Mouse (Mus musculus): Measurements from ENCODE around the gene Casz1. TPM values are rescaled to one million over a fixed set of nuclear protein-coding genes. Genes with fewer than 3 reads are reported as not detected.

Gene Casz1
- polyA plus RNA-seq, 3 experiments from 2014 or later = 0.58 to 1.8 (median 0.80) TPM

DNA sequence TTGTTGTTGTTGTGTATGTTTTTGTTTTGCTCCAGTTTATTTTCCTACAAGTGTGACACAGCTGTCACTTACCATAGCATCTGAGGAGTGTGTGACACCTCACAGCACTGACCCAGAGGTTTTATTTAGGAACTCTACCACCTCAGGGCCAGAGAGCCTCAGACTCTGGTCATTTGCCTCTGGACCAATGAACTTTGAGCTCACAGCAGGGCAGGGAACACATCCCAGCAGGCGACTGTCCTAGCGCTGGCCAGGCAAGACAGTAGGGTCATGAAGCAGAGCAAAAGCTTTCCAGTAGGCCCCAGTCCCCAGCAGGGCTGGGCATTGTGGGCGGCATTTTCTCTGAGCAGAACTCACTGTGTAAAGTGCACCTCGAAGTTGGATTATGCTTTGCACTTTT is 1.2 kb upstream of the Casz1 start:
- no peak for ATAC-seq

DNA sequence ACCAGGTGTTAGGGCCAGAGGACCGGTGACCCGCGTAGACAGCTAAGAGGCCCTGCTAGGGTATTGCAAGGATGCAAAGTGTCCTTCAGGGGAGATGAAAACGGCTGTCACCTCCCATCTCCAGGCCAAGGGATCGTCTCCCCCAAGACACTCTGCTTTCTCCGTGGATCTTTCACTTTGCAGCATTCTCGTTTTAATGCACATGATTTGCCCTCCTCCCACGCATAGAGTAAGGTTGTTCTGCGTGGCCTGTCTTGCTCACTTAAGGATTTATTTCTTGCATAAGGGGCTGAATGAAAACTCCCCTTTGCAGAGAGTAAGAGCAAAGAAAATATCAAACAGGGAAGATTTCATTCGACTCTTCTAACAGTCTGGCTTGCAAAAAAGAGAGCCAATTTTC is 593 bp upstream of the Casz1 start:
- ATAC-seq = no peak

DNA sequence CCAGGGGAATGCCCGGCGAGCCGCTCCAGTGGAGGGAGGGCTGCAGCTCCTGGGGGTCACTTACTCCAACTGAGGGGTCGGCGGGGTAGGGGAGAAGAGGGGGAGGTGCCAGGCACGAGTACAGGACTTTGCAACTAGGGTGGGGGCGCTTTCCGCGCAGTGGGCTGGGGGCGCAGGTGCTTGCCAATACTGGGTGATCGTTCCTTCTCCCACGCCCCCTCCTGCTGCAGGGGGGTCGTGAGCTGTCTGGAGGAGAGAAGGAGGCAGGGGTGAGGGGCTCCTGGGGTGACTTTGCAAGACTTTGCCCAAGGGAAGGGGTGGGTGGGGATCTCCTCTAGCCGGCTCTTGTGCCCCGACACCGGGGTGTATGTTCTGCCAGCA is 541 bp downstream of the Casz1 start:
- ATAC-seq = no peak

DNA sequence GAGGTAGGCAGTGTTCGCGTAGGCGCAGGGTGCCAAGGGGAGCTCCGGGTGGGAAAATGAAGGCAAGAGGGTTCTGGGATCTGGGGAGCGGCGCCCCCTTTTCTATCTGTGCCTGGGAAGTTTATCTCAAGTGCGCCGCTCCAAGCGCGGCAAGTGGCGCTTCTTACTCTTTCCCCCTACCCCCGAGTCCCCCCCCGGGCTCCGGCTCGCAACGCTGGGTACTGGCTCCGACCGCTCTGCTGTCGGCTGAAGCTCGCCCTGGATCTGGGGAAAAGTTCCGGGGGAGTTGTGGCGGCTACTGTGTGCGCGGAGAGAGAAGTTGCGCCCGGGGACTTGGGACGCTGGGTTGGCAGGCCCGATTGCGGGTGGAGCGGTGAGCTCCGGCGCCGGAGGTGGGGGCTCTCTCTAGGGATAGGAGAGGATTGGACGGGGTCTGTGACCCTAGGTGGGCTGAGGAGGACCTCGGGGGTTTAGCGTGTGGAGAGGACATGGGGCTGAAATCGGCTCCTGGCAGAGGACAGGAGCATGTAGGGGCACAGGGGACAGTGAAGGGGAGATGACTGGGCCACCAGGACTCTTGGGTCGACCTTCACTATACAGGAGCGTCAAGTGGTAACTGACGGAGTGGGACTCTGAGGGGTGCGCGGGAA is 1.1 kb downstream of the Casz1 start:
- no peak for ATAC-seq

DNA sequence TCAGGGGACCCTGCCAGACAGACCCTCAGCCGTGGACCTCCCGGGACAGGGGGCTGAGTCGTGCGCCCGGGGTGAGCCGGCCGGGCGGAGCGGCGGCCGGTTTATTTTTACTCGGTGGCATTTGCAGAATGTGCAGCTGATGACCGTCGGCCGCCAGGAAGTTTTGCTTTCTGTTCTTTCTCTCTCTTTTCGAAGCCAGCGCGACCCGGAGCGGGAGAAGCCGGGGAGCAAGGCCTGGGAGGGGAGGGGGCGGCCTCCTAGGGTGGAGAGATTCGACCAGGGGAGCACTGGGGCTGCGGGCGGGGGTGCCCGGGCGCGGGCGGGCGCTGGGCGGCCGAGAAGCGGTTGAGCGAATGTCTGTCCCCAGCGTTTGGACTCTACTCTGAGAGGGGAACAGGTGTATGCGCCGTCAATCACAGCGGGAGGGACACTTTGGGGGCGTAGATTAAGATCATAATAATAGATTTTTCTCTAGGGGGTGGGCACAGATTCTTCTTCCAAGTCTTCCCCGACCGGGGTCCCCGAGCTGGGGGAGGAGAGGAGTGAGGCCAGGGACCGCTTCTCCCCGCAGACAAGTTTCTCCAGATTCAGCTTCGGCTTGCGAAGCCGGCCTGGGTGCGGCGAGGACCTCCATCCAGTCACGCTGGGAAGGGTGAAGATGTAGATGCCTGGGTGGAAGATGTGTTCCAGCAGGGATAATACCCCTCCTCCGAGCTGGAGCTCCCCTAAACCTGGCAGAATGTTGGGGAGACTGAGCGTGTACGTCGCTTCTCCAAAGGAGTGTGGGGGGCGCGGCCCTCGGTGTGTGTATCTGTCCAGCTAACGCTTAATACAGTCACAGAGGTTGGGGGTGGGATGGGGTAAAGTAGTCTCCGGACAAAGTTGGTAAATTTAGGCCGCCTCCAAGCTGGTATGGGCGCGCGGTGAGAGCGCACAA is 1.9 kb downstream of the Casz1 start:
- no peak for ATAC-seq

DNA sequence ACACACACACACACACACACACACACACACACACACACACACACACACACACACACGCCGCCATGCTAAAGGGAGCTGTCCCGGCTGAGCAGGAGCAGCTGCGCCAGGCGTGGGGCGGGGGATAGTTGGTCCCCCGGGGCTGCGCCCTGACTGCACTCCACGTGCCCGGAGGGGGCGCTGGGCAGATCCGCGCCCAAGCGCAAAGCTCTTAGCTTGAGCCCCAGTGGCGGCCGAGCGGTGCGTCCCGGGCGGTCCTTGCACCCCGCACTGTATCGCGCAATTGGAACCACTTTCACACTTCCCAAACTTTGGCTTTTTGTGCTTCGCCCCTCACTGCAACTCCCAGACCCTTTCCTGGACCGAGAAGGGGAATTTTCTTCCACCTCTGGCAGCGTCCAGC is 2.6 kb downstream of the Casz1 start:
- ATAC-seq = no peak

DNA sequence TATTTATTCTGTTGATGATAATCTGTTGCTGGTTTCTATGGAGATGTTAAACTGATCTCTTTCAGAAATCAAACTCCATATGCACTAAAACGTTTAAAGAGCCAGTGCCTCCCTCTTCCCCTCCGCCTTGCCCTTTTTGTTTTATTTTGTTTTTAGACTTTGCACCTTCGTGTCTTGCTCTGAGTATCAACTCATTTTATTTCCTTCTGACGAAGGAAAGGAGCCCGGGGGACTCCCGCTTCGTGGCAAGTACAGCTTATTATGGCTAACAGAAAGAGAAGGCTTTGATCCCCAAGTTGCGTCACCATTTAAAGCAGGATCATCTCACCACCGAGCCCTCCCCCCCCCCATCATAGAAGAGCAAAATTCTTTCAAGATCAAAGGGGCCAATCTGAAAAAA is 3.2 kb downstream of the Casz1 start:
- no peak for ATAC-seq

DNA sequence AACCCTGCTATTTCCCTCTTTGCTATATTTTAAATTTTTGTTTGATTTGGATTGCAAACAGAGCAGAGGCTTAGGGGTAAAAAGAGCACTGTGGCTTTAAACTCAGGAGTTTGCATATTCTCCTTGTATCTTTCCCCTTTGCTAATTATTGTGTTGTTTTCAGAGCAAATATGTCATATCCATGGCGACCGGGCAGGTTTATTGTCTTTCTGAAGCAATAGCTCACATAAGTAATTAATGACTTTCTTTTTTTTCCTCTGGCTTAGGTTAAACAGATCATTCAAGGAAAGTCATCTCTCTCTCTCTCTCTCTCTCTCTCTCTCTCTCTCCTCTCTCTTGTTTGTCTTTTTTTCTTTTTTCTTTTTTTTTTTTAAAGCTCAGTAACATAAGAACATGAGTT is 4.6 kb downstream of the Casz1 start:
- no peak for ATAC-seq

DNA sequence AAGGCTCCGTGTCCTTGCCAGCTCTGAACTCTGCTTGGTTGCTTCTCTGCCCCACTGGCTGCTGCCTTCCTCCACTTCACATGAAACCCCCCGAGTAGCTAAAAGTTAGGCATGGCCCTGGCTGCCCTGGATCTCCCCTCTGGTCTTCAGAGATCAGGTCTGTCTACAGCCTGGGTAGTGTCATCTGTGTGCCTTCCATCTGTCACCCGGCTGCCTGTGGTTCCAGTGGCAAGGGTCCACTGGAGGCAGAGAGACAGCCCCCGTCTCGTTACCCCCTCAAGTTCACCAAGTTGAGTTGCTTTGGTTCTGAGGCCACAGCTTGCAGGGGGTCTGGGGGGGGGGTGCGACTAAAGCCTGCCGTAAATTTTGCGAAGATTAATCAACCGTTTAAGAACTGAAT is 6.5 kb downstream of the Casz1 start:
- ATAC-seq = no peak

DNA sequence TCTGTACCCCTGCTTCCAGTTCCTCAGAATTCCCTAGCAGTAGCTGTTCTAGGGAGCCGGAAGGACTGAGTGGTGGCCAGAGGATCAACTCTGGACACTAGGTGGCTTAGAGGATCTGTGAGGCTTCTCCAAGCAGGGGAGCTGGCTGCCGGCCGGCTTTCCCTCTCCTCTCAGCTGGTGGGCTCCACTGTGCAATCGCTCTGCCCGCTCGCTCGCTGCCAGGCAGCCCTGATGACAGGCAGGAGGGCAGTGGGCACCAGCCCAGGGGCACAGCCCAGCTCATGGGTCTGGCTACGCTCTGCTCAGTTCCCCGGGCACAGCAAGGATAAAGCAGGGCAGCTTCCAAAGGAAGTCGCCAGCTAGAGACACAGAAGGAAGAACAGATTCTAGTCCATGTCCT is 7.7 kb downstream of the Casz1 start:
- ATAC-seq = no peak

DNA sequence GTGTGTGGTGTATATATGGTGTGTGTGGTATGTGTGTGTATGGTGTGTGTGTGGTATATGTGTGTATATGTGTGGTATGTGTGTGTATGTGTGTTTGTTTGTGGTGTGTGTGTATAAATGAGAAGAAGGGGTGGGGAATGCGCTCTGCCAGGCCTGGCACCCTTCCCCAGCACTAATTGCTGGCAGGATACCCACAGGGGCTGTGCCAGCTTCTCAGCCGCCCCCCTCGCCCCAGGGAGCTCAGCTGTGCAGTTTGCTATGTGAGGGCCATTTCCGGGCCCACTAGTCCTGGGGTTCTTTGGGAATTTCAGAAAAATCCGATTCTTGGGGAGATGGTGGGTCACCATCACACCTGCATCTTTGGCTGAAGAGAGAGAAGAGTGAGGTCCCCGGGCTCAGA is 9.0 kb downstream of the Casz1 start:
- no peak for ATAC-seq

DNA sequence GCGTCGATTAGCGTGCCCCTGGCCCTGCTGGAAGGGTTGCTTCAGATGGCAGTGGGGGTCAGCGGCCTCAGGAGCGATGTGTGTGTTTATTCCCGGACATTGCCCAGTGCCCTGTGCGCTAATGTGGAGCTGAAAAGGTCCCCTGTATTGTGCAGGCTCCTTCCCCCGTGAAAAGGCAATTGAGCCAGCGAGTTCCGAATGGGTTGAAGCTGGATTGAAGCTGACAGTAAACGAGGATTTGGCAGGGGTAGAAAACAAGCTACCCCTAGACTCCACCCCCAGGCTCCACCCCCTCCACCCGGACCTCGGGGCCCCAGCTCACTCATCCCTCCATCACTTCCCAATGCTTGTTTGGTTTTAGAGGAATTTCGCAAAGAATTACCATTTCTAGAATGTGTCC is 12.3 kb downstream of the Casz1 start:
- no peak for ATAC-seq

DNA sequence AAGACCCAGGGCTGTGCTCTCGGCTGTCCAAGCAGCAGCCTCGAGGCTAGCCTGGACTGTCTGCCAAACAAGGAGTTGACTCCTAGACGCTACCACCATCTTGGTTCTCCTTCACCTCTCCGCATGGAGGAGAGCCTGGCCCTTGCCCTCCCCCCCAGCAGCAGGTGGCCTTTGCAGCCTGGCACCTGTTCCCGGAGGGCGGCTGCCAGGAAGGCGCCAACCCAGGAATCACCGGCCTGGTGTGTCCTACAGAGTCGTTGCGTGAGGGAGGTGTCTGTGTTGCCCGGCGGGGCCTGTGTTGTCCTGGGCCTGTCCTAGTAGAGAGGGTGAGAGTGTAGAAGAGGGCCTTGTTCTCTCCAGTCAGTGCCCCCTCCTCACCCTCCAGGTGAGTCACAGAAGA is 13.9 kb downstream of the Casz1 start:
- no peak for ATAC-seq

DNA sequence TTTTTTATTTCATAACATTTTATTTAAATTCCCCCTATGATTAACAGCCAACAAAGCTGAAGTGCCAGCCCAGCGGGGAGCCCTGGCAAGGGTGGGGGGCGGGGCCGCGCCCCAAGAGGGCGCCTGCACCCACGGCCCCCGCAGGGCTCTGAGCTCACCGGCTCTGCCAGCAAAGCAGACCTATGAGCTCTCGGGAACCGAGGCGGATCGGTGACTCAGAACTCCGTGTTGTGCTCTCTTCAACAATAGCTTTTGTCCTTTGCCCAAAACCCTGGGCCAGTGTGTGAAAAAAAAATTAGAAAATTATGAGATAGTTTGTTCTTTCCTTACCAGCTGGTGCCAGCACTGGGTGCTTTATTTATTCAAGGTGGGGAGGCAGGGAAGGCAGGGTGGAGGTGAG is 15.9 kb downstream of the Casz1 start:
- ATAC-seq = no peak

DNA sequence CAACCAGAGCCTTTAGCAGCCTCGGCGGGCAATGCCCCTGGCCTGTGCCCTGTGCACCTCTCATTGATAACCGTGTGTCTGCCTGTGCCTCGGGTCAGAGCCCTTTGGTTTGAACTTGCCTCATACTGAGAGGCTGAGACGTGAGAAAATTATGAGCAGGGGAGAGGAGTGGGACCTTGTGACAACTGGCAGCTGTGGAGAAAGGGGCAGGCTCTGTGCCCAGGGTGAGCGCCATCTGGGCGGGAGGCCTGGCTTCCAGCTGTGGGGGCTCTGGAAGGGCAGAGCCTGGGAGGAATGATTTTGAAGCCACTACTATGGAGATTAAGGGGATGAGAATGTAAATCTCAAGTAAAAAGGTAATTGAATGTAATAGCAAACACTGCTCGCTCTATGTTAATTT is 19.1 kb downstream of the Casz1 start:
- no peak for ATAC-seq

DNA sequence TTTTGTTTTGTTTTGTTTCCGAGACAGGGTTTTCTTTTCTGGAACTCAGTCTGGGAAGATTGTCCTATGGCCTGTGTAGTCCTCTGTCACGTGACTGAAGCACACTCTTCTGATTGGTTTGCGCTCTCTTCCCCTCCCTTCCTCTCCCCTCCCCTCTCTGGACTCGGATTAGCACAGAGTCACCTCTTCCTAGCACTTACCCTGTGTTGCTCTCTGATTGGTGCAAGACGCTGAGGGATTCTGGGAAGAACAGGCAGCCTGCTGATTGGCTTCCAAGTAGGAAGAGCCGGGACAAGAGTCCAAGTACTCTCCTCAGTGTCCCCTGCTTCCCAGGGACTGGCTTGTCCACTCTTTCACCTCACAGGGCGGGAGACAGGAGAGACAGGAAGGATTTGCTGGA is 26.1 kb downstream of the Casz1 start:
- no peak for ATAC-seq

DNA sequence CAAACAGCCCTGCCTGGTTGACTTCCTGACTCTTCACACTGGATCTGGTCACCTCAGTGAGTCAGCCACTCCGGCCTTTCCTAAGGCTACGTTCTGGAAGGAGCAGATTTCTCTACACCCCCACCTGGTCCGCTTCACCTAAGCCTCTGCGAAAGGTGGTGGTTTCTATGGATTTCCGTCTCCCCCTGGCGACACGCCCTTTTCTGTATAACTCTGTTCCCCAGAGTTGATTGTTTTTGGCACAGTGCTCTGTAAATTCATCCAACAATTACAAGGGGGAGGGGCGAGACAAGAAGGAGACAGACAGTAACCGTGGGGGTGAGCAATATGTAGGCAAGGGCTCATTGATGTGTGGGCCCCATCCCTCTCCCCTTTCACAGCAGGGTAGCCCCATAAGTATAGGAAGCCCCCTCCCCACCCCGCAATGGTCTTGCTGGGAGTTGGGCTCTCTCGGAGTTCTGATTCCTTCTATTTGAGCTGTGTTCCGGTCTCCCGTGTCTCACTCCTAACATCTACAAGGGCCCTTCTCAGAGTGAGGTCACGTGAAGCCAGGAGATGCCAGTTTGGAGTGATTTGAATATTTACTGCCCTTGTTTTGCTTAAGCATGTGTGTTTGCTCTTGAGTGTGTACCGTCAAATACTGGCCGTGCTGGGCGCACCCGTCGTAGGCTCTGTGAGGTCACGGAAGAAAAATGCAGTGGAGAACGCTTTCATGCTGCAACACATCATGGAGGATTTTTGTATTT is 29.2 kb downstream of the Casz1 start:
- no peak for ATAC-seq

DNA sequence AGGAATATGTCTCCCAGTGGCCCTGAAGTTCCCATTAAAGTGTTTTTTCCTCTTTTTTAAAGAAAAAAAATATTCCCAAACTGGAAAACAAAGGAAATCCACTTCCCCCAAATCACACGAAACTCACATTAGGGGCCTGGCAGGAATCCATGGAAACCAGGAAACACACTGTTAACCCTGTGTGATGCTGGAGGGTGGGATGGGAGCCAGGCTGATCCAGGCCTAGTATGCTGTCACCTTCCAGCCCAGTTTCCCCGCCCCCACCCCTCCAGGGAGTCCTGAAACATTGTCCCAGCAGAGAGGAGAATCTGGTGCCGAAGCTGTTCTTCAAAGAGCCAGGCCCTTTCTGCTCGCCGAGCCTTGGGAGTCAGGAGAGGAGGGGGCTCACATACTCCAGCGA is 32.2 kb downstream of the Casz1 start:
- ATAC-seq = no peak

DNA sequence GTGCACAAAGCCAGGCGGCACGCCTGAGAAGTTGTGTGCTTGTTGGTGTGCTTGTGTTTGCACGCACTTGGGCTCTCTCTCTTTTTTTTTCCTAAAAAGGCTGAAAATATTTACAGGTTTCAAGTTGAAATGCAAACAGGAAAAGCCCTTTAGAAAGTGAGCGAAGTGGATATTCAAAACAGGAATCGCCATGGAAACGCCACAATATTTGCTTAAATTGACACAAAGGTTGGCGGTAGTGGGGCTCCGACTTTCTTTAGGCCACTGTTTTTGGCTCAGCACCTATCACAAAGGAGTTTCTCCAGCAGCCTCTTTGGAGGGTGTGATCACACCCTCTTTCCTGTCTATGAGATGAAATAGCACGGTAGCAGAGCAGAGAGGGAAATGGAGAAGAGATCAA is 32.8 kb downstream of the Casz1 start:
- ATAC-seq = no peak

DNA sequence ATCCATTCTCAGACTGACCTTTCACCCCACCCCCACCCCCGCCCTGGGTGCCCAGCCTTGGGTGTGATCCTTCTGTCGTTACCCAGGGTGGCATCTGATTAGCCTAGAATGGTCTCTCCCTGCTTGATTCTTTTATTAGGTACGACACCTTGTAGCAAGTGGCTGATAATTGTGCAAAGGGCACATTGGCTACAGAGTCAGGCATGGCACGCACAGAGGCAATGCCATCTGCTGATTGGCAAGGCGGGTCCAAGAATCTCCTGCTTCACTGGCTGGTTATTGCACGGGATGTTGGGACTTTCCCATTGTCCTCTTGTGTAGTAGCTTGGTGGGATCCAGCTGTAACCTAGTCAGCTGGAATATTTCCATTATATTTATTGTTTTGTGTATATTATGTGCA is 33.4 kb downstream of the Casz1 start:
- no peak for ATAC-seq

DNA sequence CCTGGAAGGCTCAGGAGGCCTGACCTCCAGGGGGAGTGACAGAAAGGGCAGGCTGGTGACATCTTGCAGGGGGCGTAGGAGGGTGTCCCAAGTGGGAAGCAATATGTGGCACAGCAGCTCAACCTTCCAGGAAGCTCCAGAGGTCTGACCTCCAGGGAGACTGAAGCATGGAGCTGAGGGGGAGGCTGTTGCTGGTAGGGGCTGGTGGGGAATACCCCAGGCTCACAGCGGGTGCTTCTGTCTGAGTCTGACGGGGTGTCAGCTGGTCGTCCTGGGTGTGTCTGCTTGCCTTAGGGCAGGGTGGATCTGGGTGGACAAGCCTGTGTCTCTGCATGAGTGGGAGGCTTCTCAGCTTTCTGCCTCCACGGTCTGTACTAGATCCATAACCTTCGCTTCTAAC is 38.1 kb downstream of the Casz1 start:
- ATAC-seq = no peak

DNA sequence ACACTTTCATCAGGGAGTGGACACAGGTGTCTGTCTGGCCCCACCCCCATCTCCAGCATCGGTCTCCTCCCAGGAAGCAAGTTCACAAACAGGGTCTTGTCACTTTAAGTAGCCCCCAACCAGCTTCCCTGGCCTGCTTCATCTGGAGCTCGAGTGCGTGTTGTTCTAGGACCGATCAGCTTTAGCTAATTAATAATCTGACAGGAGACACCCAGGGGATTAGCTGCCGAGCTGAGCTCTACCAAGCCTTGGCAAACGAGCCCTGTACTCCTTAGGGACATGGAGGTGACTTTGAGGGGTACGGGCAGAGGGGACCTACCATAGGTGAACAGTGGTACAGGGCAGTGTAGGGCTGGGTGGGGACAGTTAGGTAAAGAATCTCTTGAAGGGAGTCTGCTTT is 40.7 kb downstream of the Casz1 start:
- no peak for ATAC-seq

DNA sequence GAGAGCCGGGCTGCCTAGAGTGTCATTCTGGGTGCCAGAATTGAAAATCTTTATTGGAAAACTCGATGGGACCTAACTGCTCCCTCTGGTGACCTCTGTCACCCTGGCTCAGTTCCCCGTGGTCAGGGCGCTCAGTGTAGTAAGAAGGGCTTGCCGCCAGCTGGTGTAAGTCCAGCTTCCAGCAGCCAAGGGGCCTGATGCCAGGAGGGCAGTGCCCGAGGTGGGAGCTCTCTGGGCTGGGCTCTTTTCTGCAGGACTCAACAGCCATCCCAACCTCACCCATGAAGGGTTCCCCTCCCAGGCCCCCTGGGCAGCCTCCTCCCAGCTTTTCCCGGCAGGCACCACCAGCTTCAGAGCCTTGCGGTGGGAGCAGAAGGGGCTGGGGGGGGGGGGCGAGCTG is 42.0 kb downstream of the Casz1 start:
- no peak for ATAC-seq

DNA sequence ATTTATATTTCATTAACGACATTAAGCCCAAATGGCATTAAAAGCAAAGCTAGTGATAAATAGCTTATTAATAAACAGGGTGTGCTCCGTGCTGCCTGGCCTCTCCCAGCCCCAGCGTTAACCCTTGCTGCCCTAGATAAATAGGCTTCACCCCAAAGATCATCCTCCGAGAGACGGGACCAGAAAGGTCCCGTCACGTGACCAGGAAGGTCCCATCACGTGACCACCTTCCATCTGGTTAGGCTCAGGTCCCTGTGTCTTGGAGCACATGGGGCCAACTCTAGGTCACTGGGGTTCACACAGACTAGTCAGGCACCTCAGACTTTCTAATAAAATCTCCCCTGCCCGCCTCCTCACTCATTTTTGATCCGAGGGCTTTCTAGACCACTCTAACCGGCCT is 42.5 kb downstream of the Casz1 start:
- no peak for ATAC-seq

Measured in inflammation-experienced regulatory T-cells, adult 6 months (primary cell).